Mouse (Mus musculus): ENCODE measurements around the gene Stk4.

Stk4 gene

DNA sequence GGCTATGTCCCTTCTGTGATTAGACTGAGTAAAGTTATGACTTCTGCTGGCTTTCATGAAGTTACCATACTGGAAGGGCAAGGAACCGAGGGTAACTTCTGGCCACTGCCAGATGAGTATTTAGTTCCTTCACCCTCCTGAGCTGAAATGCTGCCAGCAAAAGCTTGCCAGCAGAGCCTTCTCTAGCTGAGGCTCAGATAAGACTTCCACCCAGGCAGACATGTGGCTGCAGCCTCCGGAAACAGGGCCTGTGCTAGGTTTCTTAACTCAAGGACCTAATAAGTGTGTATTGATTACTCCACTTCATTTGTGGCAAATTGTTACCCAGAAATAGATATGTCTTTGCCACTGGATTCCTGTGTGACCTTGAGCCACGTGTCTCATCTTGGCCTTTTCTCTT is 103.3 kb downstream of the Stk4 start:
- DNase-seq (ENCODE audit: extremely low read depth, low read depth), result peak; percentile 26

DNA sequence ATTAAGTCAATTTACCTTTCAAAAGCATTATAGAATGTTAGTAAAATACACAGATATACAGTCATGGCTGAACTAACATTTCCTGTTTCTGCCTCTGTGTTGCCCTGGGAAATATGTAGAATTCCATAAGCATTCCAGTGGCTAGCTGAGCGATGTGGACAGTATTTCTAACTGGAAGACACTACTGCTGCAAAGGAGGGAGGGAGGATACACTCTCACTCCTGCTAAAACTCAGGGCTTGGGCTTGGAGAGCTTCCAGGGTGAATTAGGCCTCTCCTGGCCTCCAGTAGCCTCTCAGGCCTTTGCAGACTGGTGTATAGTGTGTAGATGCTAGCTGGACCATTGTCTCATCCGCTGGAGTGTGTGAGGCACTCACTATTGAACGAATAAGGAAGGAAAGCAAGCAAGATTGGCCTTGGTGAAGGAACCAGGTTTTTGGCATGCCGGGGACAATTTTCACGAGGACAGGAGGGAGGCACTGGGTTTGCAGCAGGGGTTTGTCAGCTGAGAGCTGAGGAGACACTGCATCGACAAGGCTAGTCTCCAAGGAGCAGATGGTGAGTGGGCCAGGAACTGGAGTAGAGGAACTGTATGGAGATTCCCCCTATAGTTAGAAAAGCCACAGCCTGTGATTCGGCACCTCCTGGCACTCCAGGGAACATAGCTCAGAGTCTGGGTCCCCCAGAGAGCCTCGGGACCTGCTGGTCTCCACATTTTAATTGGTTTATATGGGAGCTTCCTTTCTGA is 104.7 kb downstream of the Stk4 start:
- no peak for DNase-seq (ENCODE audit: extremely low read depth, low read depth)

DNA sequence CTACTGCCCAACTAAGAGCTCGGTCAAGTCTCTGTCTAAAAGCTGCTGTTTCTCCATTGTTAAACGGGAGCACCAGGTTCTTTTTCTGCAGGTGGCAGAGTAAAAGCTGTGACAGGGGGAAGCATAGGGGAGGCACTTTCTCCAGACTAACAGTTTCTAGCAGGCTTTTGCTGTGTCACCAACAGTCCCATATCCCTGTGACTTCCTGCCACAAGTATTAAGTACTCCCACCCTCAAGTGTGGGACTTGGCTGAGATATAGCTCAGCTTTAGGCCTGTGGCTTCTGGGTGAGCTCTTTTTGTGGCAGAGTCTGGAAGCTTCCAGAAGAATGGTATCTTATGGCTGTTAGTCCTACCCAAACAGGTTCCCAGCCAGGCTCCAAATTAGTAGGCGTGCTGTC is 105.7 kb downstream of the Stk4 start:
- no peak for DNase-seq (ENCODE audit: extremely low read depth, low read depth)

DNA sequence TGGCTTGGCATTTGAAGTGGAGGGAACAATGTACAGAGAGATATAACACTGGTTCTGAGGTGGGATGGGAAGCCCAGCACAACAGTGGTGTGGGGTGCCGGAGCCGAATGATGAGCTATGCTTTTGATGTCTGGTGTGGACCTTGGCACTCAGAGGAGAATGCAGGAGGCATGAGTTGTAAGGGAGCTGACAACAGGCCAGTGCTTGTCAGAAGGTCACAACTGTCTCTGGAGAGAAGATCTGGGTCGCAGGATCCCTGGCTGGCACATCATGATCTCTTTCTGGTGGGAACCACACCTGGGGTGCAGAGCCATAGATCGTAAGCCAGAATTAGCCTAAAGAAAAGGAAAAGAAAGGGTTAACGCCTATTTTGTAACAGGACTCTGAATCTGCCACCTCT is 107.7 kb downstream of the Stk4 start:
- DNase-seq (ENCODE audit: extremely low read depth, low read depth), result no peak

DNA sequence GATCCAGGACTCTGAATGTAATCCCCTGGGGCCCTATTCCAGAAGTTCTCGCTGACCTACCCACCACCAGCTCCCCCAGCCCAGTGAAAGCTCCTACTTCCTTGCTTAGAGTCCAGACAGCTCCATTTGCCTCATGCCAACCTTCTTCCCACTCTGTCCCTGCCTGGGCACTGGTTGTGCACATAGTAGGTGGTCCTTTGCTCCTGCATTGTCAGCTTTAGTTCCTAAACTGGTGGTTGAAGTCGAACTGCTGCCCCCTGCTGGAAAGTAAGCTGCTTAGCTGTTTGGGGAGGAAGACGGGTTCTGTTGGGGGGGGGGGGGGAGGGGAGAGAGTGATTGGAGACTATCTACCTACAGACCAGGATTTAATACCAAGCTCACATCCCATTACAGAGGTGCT is 110.0 kb downstream of the Stk4 start:
- DNase-seq (ENCODE audit: extremely low read depth, low read depth), result peak; percentile 12

DNA sequence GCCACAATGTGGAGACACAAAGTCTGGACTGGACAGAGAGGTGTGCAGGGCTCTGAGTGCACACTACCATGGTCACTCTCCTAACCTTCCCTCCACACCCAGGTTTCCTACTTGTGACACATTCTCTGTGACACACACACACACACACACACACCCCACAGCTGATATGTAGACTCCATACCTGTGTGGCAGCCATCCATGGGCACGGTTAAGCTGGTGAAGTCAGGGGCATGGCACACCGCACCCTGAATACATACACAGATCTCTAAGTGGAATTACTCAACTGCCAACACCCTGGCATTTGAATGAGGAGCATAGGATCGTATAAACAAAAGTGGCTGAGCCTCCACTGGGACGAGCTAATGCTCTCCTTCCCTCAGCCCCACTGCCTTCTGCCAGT is 110.6 kb downstream of the Stk4 start:
- no peak for DNase-seq (ENCODE audit: extremely low read depth, low read depth)

DNA sequence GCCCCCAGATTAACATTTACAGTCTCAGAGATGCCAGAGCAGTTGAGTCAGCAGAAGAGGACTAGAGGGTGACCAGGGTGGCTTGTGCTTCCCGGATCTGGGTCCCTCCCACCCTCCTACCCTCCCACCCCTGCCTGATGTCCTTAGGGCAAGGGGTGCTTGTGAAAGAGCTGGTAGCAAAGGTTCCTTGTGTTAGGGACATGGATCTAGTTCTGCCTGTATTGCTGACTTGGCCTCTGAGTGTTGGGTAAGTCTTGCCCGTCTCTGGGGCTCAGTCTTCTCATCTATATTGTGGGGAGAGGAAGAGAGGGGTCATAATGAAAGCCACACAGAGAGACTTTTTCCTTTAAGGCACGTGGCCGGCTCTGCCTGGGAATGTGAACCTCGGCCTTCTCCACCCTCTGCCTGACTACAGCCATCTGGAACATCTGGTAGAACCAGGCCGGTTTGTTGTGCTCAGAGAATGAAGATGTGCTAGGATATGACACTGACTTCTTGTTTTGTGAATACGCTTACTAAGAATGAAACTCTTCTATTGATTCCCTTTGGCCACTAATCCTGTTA is 112.7 kb downstream of the Stk4 start, which contains the start of gene Wfdc5:
TSS of gene Wfdc5 (minus strand) at position 51 of the 564 bp plus-strand sequence.
- DNase-seq (ENCODE audit: extremely low read depth, low read depth), result no peak

DNA sequence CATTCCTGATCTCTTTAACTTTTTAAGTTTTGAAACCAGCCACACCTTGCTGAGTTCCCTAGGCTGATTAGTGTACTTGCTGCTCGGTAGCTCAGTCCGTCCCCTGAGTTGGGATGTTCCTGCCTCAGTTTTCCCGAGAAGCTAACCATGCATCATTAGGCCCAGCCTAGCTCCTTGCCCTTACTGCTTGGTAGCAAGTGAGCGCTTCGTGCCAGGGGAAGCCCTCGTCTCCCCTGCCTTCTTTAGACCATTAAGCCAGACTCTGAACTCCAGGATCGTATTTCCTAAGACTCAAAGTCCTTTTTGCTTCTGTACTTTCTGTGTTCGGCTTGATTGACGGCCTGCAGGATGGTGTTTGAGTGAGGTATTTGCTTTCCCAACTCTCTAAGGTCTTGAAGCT is 113.2 kb downstream of the Stk4 start:
- DNase-seq (ENCODE audit: extremely low read depth, low read depth), result no peak

DNA sequence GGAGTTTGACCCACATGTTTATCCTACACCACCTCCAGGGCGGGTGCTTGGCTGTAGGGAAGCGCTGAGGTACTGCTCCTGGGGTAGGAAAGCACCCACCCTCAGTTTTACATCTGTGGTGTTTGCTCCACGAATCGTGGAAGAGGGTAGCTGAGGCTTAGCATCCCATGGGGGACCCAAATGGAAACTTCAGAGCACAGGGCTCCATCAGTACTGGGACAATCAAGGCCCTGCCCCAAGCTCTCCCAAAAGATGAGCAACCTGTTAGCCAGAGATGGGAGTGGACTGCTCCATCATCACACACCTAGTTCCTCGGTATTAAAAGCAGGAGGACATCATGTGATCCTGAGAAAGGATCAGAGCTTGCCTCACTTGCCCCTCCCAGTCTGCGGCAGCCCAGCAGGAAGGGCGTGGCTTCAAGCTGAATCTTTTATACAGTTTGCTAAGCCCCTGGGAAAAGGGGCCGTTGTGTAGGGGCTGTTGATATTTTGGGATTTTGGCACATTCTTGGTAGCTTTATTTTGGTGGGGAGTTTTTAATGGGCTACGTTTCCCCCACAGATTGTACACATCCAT is 114.1 kb downstream of the Stk4 start:
- peak; percentile 37 for DNase-seq (ENCODE audit: extremely low read depth, low read depth)

DNA sequence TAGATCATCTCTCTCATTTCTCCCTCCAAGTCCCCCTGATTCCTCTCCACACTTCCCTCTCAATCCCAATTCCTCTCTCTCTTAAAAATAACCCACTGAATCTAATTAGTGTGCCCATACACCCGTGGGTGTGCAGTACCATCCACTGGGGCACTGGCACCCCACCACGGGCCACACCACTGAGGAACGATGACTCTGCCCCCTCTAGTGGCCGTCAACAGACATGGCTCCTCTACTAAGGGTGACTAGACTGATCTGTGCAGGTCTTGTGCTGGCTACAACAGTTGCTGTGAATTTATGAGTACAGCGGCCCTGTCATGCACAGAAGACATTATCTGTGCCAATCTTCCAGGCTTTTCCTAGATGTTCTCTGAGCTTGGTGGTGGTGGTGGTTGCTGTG is 118.6 kb downstream of the Stk4 start:
- DNase-seq (ENCODE audit: extremely low read depth, low read depth), result peak; percentile 14

DNA sequence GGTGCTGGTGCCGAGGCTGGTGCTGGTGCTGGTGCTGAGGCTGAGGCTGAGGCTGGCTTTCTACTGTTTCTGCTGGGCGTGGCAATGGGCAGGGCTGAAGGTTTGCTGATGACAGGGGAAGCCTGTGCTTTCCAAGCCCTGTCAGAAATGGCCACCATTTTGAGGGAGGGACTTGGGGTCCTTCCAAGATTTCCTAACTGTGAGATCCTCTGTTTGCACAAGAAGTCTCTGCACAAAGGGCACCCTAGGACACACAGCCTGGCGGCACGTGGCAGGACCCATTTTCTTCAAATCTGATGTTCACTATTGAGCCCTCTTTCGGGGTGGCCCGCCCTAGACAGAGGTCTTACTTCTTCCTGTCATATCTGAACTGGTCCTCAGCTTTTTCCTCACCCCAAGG is 120.5 kb downstream of the Stk4 start, which contains the start of gene Wfdc12:
TSS of gene Wfdc12 (minus strand) at position 33 of the 400 bp plus-strand sequence.
- DNase-seq (ENCODE audit: extremely low read depth, low read depth), result no peak

DNA sequence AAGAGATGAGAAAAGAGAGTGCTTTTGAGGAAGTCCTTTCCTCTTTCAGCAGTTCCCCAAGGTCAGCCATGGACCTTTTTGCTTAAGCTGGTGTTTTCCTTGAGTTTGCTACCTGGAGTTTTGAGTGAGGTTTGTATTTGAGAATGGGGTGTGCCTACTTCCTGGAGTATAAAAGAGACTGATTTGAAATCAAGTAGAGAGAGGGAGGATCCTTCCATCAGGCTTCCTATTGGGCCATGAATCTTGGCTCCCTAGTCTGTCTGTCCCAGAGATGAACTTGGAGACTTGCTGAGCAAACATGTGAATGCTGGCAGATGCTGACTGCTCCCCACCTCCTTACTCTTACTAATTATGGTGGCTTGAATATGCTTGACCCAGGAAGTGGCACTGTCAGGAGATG is 122.2 kb downstream of the Stk4 start:
- DNase-seq (ENCODE audit: extremely low read depth, low read depth), result no peak

DNA sequence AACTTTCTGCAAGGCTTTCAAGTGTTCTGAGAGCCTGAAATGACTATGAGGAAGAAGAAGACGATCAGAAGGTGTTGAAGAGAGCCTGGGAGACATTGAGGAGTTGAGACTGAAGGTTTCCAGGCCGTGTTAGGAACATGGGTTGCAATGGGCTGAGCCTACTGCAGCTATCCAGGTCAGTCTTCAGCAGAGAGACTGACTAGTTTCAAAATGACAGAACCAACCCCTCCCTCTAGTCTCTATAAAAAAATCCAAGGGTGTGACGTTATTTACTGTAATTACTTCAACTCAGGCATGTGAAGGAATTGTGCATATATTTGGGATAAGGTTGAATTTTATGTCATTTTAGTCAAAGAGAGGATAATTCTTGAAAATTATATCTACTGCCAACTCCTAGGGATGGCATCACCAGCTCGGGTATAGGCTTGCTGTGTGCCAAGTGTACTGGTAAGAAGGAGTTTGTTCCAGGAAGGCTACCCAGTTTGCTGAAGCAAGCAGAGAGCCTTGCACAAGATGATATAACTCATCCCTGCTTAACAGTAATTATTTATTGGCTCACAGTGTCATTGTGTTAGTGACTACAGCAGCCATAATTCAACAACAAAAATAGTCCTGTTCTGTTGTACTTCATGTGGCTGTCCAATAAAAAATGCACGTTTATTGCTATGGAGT is 125.0 kb downstream of the Stk4 start:
- DNase-seq (ENCODE audit: extremely low read depth, low read depth), result no peak

DNA sequence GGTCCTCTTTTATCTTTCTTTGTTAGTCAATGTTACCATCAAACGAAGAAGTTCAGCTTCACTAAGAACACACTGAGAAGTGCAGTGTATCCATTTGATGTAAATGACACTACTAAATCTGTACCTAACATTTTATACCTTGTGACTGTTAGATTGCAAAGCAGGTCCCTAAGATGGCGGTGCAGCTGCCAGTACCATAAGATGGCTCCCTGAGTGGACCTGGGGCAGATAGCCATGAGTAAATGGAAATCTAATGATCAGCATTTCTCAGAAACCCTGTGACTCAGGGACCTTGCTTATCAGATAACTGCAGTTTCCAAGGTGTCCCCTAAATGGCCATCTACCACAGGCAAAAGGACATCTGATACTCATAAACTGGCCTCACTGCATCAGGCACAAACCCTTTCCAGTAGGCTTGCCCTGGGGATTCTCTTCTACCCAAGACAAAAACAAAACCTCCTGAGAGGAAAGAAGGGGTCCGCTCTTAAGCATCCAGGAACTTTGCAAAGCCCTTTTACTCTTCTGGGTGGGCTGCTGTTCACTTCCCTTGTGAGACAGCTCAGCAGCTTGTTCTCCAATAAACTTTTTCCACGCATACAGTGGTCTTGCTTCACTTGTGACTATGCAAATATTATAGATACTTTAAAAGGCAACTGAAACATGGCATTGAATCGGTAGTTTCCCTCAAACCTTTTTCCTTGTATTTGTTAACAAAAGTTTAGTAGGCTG is 126.0 kb downstream of the Stk4 start:
- DNase-seq (ENCODE audit: extremely low read depth, low read depth), result no peak

DNA sequence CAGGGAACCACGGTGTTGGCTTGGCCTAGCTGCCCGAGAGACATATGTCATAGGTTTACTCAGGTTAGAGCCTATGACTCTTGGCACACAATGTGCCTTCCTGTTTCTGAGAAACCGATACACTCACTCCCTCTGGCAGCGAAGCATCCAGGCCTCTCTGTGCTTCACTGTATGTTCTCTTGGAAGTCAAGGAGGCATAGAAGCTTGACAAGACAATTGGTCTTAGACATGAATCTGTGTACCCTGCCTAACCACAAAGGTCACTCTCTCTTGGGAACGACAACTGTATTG is 126.5 kb downstream of the Stk4 start:
- DNase-seq (ENCODE audit: extremely low read depth, low read depth), result no peak

DNA sequence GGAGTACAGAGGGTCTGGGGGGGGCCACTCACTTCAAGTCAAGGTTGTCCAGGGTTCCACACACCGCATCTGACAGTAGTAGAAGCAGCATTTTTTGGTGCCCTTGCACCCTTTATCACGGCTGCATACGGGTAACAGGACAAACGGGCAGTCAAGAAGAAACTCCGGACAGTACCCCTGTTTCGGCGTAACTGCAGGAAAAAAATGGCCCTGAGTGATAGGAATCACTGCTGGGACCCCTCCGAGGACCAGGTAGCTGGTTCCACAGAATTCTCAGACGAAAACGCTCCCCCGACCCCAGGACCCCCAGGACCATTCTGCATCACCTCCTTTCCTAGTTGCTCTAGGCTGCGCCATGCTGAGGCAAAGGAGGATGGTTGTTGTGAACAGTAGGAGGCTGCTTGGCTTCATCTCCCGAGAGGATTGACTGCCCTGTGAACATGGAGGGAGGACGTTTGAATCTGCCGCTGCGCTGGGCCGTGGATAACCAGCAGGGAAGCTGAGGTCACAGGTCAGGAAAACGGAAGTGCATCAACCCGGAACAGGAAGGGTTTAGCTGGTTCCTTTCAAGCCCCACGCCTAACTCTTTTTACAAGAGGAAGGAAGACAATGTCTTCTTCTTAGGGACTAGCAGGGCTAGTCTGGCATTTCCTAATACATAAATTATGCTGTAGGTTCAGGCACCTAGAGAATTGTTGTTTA is 129.7 kb downstream of the Stk4 start, which contains the start of gene Wfdc15a:
TSS of gene Wfdc15a (minus strand) at position 505 of the 702 bp plus-strand sequence.
- no peak for DNase-seq (ENCODE audit: extremely low read depth, low read depth)

Data from MEL-GATA-1-ER (cell line).